ENCODE assay signal across 19 mouse cellular contexts in the genomic region with DNA sequence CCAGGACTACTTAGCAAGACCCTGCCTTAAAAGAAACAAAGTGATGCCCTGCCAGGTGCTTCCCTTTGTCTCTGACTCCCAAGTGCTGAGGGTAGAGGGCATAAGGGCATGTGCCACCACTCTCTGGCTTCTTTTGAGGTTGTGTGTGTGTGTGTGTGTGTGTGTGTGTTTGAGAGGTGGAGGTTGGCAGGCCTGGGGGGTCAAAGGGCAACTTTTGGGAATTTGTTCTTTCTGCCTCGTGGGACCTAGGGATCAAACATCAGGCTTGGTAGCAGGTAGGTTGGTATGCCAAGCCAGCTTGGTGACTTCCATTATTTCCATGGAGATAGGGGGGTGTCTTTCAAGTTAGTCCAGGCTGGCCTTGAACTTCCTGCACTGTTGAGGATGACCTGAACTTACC. TPM values are rescaled to one million over a fixed set of nuclear protein-coding genes. Genes with fewer than 3 reads are reported as not detected.
DNase-seq lines count a peak whose midpoint lies in the region; ATAC-seq and TF ChIP-seq lines count a peak whose summit lies in the region.
"Had no signal": no experiment of that assay in that cellular context is flagged by ENCODE, and none has a peak within 500 bp of the region (broad histone marks: within the 10 kb centered on the region; RNA-seq: fewer than 3 reads in every experiment).

No protein-coding gene starts in this region.

- TF ChIP-seq CTCF in kidney, adult 2 months (conservative IDR thresholded peaks at IDR 0.05; ENCODE audit: insufficient read depth, insufficient read length, low read depth, low read length) = no peak
- TF ChIP-seq CTCF in liver, adult 2 months (IDR thresholded peaks at IDR 0.05; ENCODE audit: low read depth, low read length) = no peak
- TF ChIP-seq CTCF in liver, embryonic 14.5 days (IDR thresholded peaks at IDR 0.05; ENCODE audit: low read depth) = no peak

- H3K79me2 ChIP-seq in liver, adult 2 months (ENCODE audit: control insufficient read depth, insufficient read depth, low read length) = no peaks in the 10 kb centered on the region

- no peaks in the 10 kb centered on the region for H3K36me3 ChIP-seq in kidney, adult 2 months (ENCODE audit: control insufficient read depth, insufficient read depth, low read length)
- H3K36me3 ChIP-seq in kidney, embryonic 16.5 days (ENCODE audit: insufficient read depth, low read length) = no peaks in the 10 kb centered on the region
- H3K36me3 ChIP-seq in liver, adult 2 months (ENCODE audit: control insufficient read depth, insufficient read depth, low read length) = no peaks in the 10 kb centered on the region
- H3K36me3 ChIP-seq in liver, embryonic 11.5 days (ENCODE audit: control insufficient read depth, insufficient read depth, low read length) = no peaks in the 10 kb centered on the region
- H3K36me3 ChIP-seq in liver, embryonic 14.5 days (replicated peaks; ENCODE audit: control insufficient read depth, insufficient read depth, low read depth) = no peaks in the 10 kb centered on the region
- H3K36me3 ChIP-seq: embryonic facial prominence, embryonic 13.5 days; forebrain, embryonic 12.5 days; heart, embryonic 15.5 days had no signal

- no peak for TF ChIP-seq POLR2A in kidney, adult 2 months (IDR thresholded peaks at IDR 0.05; ENCODE audit: low read depth, low read length)
- TF ChIP-seq POLR2A in liver, adult 2 months (IDR thresholded peaks at IDR 0.05; ENCODE audit: extremely low read depth, insufficient read depth, low read length) = no peak

- DNase-seq in kidney, adult 2 months = peak; percentile 90
- peak; percentile 97 for DNase-seq in liver, adult 2 months (ENCODE audit: extremely low read depth, low read depth, low spot score)
- DNase-seq in liver, embryonic 11.5 days (ENCODE audit: low spot score) = no peak
- no peak for DNase-seq in liver, embryonic 14.5 days (ENCODE audit: low read depth in 3 of 3, low spot score in 3 of 3)
- no peak for DNase-seq in lung, postnatal 25 days (ENCODE audit: low spot score)
- DNase-seq: adrenal gland, adult 2 months; adrenal gland, postnatal 25 days; cerebellum, adult 18-20 months; cerebellum, adult 9-11 months; cerebellum, postnatal 36 days; gastrocnemius, postnatal 14 days; heart, adult 2 months; heart, postnatal 14 days had no signal

- no peaks in the 10 kb centered on the region for H3K9me3 ChIP-seq in kidney, embryonic 16.5 days (ENCODE audit: low read length)
- no peaks in the 10 kb centered on the region for H3K9me3 ChIP-seq in liver, embryonic 11.5 days (ENCODE audit: control insufficient read depth, low read length)
- H3K9me3 ChIP-seq in liver, embryonic 14.5 days (ENCODE audit: control insufficient read depth, low read length) = no peaks in the 10 kb centered on the region
- H3K9me3 ChIP-seq: embryonic facial prominence, embryonic 13.5 days; forebrain, embryonic 12.5 days; heart, embryonic 15.5 days had no signal

- no peak overlapping the region for H3K9ac ChIP-seq in kidney, embryonic 16.5 days (replicated peaks; ENCODE audit: low read length)
- no peak overlapping the region; the same call in 1 of the 2 replicates for H3K9ac ChIP-seq in liver, adult 2 months (ENCODE audit: low read depth, low read length)
- no peak overlapping the region for H3K9ac ChIP-seq in liver, embryonic 11.5 days (ENCODE audit: low read depth, low read length)
- no peak overlapping the region for H3K9ac ChIP-seq in liver, embryonic 14.5 days (replicated peaks)
- H3K9ac ChIP-seq: embryonic facial prominence, embryonic 13.5 days; forebrain, embryonic 12.5 days; heart, embryonic 15.5 days had no signal

- no peak overlapping the region for H3K4me2 ChIP-seq in kidney, embryonic 16.5 days (replicated peaks; ENCODE audit: low read depth, low read length)
- no peak overlapping the region for H3K4me2 ChIP-seq in liver, embryonic 11.5 days
- no peak overlapping the region for H3K4me2 ChIP-seq in liver, embryonic 14.5 days (ENCODE audit: low read depth)
- H3K4me2 ChIP-seq: embryonic facial prominence, embryonic 13.5 days; forebrain, embryonic 12.5 days; heart, embryonic 11.5 days; heart, embryonic 15.5 days had no signal

- 0 out of 2 replicates have a peak overlapping the region, but pooled peaks have one; percentile 12 for H3K27ac ChIP-seq in kidney, adult 2 months (ENCODE audit: insufficient read depth, low read depth, low read length)
- H3K27ac ChIP-seq in kidney, embryonic 16.5 days (ENCODE audit: low read length) = no peak overlapping the region
- H3K27ac ChIP-seq in liver, adult 2 months (replicated peaks; ENCODE audit: insufficient read depth, low read depth, low read length) = peak overlapping the region; percentile 91
- no peak overlapping the region; the same call in 1 of the 2 replicates for H3K27ac ChIP-seq in liver, embryonic 11.5 days (ENCODE audit: low read depth, low read length)
- H3K27ac ChIP-seq in liver, embryonic 14.5 days = 0 out of 2 replicates have a peak overlapping the region, but pooled peaks have one; percentile 7
- H3K27ac ChIP-seq: embryonic facial prominence, embryonic 13.5 days; forebrain, embryonic 12.5 days; heart, adult 2 months; heart, embryonic 15.5 days had no signal

- H3K4me3 ChIP-seq in kidney, adult 2 months (ENCODE audit: insufficient read depth, low read depth, low read length) = no peak overlapping the region
- H3K4me3 ChIP-seq in kidney, embryonic 16.5 days (ENCODE audit: low read length) = no peak overlapping the region
- no peak overlapping the region for H3K4me3 ChIP-seq in liver, adult 2 months (ENCODE audit: insufficient read depth, low read depth, low read length)
- no peak overlapping the region for H3K4me3 ChIP-seq in liver, embryonic 11.5 days (ENCODE audit: low read depth, low read length)
- H3K4me3 ChIP-seq in liver, embryonic 14.5 days (ENCODE audit: insufficient read depth in 1 of 2, low read depth in 2 of 2, low read length in 2 of 2) = no peak overlapping the region
- H3K4me3 ChIP-seq: embryonic facial prominence, embryonic 13.5 days; forebrain, embryonic 12.5 days; heart, adult 2 months; heart, embryonic 15.5 days had no signal

- no peaks in the 10 kb centered on the region for H3K27me3 ChIP-seq in kidney, adult 2 months (replicated peaks; ENCODE audit: control insufficient read depth, insufficient read depth, low read length)
- no peaks in the 10 kb centered on the region for H3K27me3 ChIP-seq in kidney, embryonic 16.5 days (ENCODE audit: insufficient read depth, low read length)
- H3K27me3 ChIP-seq in liver, adult 2 months (ENCODE audit: control insufficient read depth, insufficient read depth, low read length) = no peaks in the 10 kb centered on the region
- H3K27me3 ChIP-seq in liver, embryonic 11.5 days (replicated peaks; ENCODE audit: control insufficient read depth, insufficient read depth, low read length) = no peaks in the 10 kb centered on the region
- H3K27me3 ChIP-seq in liver, embryonic 14.5 days (ENCODE audit: control insufficient read depth, insufficient read depth, low read length) = no peaks in the 10 kb centered on the region
- H3K27me3 ChIP-seq: embryonic facial prominence, embryonic 13.5 days; forebrain, embryonic 12.5 days; heart, embryonic 15.5 days had no signal

- 55% methylated on average over 1 of the region's 1 CpGs for WGBS in kidney, adult 2 months
- 61% methylated on average over 1 of the region's 1 CpGs for WGBS in kidney, embryonic 16.5 days
- 0% methylated on average over 1 of the region's 1 CpGs for WGBS in liver, adult 2 months
- WGBS in liver, embryonic 11.5 days = 67% methylated on average over 1 of the region's 1 CpGs
- WGBS in liver, embryonic 14.5 days (ENCODE audit: insufficient replicate concordance) = 47% methylated on average over 1 of the region's 1 CpGs

- no peak for TF ChIP-seq EP300 in liver, embryonic 14.5 days (IDR thresholded peaks at IDR 0.05; ENCODE audit: low read depth)

- no peak for ATAC-seq in kidney, embryonic 16.5 days (ENCODE audit: low FRiP score, low TSS enrichment)
- ATAC-seq in liver, embryonic 11.5 days (replicated peaks; ENCODE audit: low FRiP score) = no peak
- ATAC-seq in liver, embryonic 14.5 days (ENCODE audit: insufficient read depth) = no peak
- ATAC-seq: forebrain, embryonic 16.5 days had no signal

- H3K4me1 ChIP-seq in kidney, adult 2 months (ENCODE audit: control insufficient read depth, insufficient read depth, low read length) = peaks cover 7% of the 10 kb centered on the region; the same call in 1 of the 2 replicates
- H3K4me1 ChIP-seq in kidney, embryonic 16.5 days (ENCODE audit: insufficient read depth, low read length) = peaks cover 10% of the 10 kb centered on the region
- H3K4me1 ChIP-seq in liver, adult 2 months (ENCODE audit: control insufficient read depth, insufficient read depth, low read length) = peaks cover 30% of the 10 kb centered on the region
- H3K4me1 ChIP-seq in liver, embryonic 11.5 days (replicated peaks; ENCODE audit: control insufficient read depth, insufficient read depth, low read length) = peaks cover 27% of the 10 kb centered on the region
- H3K4me1 ChIP-seq in liver, embryonic 14.5 days (replicated peaks; ENCODE audit: control insufficient read depth in 2 of 2, insufficient read depth in 2 of 2, low read length in 1 of 2) = peaks cover 31 to 45% of the 10 kb centered on the region in 2 experiments

RNA-seq across cellular contexts. Expression of gene Atxn2, which starts 7.8 kb away (rescaled TPM):
- polyA plus RNA-seq in kidney, adult 2 months (2012; rRNA removed) = 111 and 112 TPM in 2 replicates
- 38.9 and 56.5 TPM in 2 replicates for polyA plus RNA-seq in kidney, embryonic 16.5 days (2015; fragmentation: Nextera tagmentation; extraction: Ambion mirVana)
- total RNA-seq in liver, adult 2 months (2014; rRNA removed) = 58.5 and 74.7 TPM in 2 replicates
- 70.1 and 92.8 TPM in 2 replicates for polyA plus RNA-seq in liver, adult 2 months (2012; rRNA removed)
- polyA plus RNA-seq in liver, embryonic 11.5 days (2014; fragmentation: Nextera tagmentation; extraction: Ambion mirVana) = 49.8 and 63.9 TPM in 2 replicates
- polyA plus RNA-seq in liver, embryonic 14.5 days (2012; rRNA removed) = 24.1 and 24.6 TPM in 2 replicates
- 19.3 and 20.5 TPM in 2 replicates for polyA plus RNA-seq in liver, embryonic 14.5 days (2014; fragmentation: Nextera tagmentation; extraction: Ambion mirVana)

RNA-seq across cellular contexts. Expression of gene Brap, which starts 43.0 kb away (rescaled TPM):
- polyA plus RNA-seq in kidney, adult 2 months (2012; rRNA removed) = 44.0 and 50.1 TPM in 2 replicates
- 34.9 and 37.4 TPM in 2 replicates for polyA plus RNA-seq in kidney, embryonic 16.5 days (2015; fragmentation: Nextera tagmentation; extraction: Ambion mirVana)
- 95.5 and 112 TPM in 2 replicates for total RNA-seq in liver, adult 2 months (2014; rRNA removed)
- polyA plus RNA-seq in liver, adult 2 months (2012; rRNA removed) = 48.1 and 48.7 TPM in 2 replicates
- polyA plus RNA-seq in liver, embryonic 11.5 days (2014; fragmentation: Nextera tagmentation; extraction: Ambion mirVana) = 42.8 and 46.0 TPM in 2 replicates
- 9.7 and 12.5 TPM in 2 replicates for polyA plus RNA-seq in liver, embryonic 14.5 days (2012; rRNA removed)
- polyA plus RNA-seq in liver, embryonic 14.5 days (2014; fragmentation: Nextera tagmentation; extraction: Ambion mirVana) = 22.7 and 22.9 TPM in 2 replicates

RNA-seq across cellular contexts. Expression of gene Acad10, which starts 43.0 kb away (rescaled TPM):
- 55.9 and 68.1 TPM in 2 replicates for polyA plus RNA-seq in kidney, adult 2 months (2012; rRNA removed)
- polyA plus RNA-seq in kidney, embryonic 16.5 days (2015; fragmentation: Nextera tagmentation; extraction: Ambion mirVana) = 4.3 and 5.7 TPM in 2 replicates
- total RNA-seq in liver, adult 2 months (2014; rRNA removed) = 19.6 and 23.5 TPM in 2 replicates
- 27.5 and 27.7 TPM in 2 replicates for polyA plus RNA-seq in liver, adult 2 months (2012; rRNA removed)
- 2.7 and 3.6 TPM in 2 replicates for polyA plus RNA-seq in liver, embryonic 11.5 days (2014; fragmentation: Nextera tagmentation; extraction: Ambion mirVana)
- 1.6 and 1.7 TPM in 2 replicates for polyA plus RNA-seq in liver, embryonic 14.5 days (2012; rRNA removed)
- polyA plus RNA-seq in liver, embryonic 14.5 days (2014; fragmentation: Nextera tagmentation; extraction: Ambion mirVana) = 2.2 and 2.6 TPM in 2 replicates

Comparison
In these comparisons a context has a peak if more than half of its experiments do, and no peak if none do; other contexts are left out.
1. DNase-seq: peak in kidney, adult 2 months (single experiment) and liver, adult 2 months (single experiment); none in liver, embryonic 11.5 days (single experiment), liver, embryonic 14.5 days (0 of 3) and lung, postnatal 25 days (single experiment).
2. H3K27ac ChIP-seq: peak in kidney, adult 2 months (single experiment), liver, adult 2 months (single experiment) and liver, embryonic 14.5 days (single experiment); none in kidney, embryonic 16.5 days (single experiment) and liver, embryonic 11.5 days (single experiment).